Mouse (Mus musculus) brown adipose tissue, adult 24 weeks (tissue): ENCODE measurements around the gene Trim21. TPM values are rescaled to one million over a fixed set of nuclear protein-coding genes. Genes with fewer than 3 reads are reported as not detected.

ENCODE experiments used
- H3K27ac ChIP-seq: fragments of 200-500 bp; replicated peaks from 2 replicates; pipeline ENCODE4 v1.5.1; 2012; ENCODE audit warnings: low read depth, mild to moderate bottlenecking, low read length
- H3K4me1 ChIP-seq: fragments of 200-500 bp; 2 replicates; pipeline ENCODE4 v1.6.1; 2012; ENCODE audit warnings: low read length, mixed read lengths; ENCODE audit not compliant: control insufficient read depth, insufficient read depth, insufficient read length
- H3K4me3 ChIP-seq: fragments of 200-500 bp; 2 replicates; pipeline ENCODE4 v1.5.1; 2012; ENCODE audit warnings: low read depth, mild to moderate bottlenecking, low read length, moderate library complexity; ENCODE audit not compliant: insufficient read depth
- polyA plus RNA-seq: library from polyadenylated mRNA; stranded (reverse); fragments of >200 nt; gene quantifications from 2 replicates; pipeline ENCODE4 v1.2.4, GENCODE M21; 2012; ENCODE audit not compliant: missing spikeins, insufficient read depth, insufficient read length

The Trim21 gene
- polyA plus RNA-seq = 3.1 and 4.2 TPM in 2 replicates

DNA sequence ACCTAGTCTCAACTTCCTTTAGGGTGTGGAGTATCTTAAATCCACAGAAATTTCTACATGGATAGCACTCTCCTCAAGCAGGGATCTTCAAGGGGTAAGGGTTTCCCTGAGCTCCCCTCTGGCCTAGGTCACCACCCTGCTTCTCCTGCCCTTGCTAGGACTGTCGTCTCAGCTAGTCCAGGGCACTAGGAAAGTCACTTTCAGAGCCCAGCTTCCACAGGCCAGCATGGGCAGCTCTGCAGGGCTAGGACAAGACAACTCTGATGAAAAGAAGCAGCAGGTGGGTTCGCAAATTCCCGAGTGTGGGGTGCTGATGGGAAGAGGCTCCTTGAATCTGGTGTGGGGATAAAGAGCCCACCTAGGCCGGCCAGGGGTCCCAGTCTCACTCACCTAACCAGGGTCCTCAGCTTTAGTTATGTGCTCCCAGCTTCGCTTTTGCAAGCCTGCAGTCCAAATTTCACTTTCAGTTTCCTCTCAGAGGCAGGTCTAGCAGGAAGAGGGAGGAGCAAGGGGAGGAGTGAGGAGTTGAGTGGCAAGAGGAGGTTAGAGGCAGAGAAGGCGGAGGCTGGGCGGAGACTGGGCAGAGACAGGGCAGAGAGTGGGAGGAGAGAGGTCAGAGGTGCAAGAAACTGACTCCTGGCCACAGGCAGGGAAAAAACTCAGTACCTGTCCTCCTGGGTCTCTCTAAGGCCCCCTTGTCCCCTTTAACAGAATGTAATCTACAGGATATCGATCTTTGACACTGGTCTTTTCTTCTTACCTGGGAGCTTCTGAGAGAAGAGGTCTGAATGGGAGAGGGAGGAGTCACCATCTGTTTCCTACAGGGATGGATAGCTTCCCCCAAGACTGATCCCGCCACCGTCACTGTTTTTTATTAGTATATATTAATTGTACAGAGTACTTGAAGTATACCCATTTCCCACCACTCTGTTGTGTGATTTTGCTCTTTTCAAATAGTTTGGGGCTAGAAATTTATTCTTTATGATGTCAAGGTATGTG, at the start of gene Trim21:
TSS of gene Trim21 (minus strand) at position 488 of the 999 bp plus-strand sequence.
- Histone ChIP-seq H3K4me1 (peaks cover 2% of the 10 kb centered on the region; the same call in 1 of the 2 replicates), H3K4me3 (peak within 1 kb of the TSS; percentile 81), H3K27ac (peak within 1 kb of the TSS; percentile 40; the same call in 1 of the 2 replicates)

DNA sequence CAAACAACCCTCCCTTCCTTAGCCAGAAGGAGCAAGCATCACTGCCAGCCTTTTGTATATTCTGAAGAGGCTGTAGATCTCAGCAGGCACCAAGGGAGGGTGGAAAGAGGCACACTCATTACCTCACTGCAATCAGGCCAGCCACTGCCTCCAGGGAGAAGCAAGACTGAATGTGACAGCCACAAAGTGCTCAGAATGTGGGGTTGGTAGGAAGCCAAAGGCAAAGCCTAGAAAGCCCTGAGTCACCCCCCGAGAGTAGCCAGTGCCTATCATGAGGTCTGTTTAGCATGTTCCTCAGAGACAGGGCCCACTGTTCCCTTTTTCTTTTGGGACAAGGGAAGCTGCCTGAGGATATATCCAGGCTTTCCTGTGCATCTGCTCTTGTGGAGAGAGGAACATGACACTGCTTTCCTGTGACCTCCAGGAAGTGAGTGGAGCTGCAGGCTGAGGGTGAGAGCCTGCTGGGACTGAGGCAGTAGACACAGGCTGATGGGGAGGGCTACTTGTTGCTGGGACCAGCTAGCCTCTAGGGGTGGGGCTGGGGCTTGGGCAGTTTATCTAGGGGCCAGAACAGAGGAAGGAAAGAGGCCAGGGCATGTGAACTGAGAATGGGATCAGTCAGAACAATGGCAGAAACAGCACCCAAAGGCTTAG, 32.2 kb upstream of the Trim21 start, which contains the start of gene Olfr552:
TSS of gene Olfr552 (plus strand) at position 393 of the 654 bp plus-strand sequence.
- no peak within 1 kb of the TSS for H3K27ac ChIP-seq
- H3K4me3 ChIP-seq = no peak within 1 kb of the TSS
- H3K4me1 ChIP-seq = no peaks in the 10 kb centered on the region

- no peaks in the 10 kb centered on the region for H3K4me1 ChIP-seq
- no peak within 1 kb of the TSS for H3K27ac ChIP-seq
- H3K4me3 ChIP-seq = no peak within 1 kb of the TSS
These were observed 26.5 kb upstream of the Trim21 start, which contains the start of gene Olfr551 for GRCm38 (mm10) chr7:102591786-102592185. Gene Olfr551, minus strand, starts transcription at chr7:102591886.

DNA sequence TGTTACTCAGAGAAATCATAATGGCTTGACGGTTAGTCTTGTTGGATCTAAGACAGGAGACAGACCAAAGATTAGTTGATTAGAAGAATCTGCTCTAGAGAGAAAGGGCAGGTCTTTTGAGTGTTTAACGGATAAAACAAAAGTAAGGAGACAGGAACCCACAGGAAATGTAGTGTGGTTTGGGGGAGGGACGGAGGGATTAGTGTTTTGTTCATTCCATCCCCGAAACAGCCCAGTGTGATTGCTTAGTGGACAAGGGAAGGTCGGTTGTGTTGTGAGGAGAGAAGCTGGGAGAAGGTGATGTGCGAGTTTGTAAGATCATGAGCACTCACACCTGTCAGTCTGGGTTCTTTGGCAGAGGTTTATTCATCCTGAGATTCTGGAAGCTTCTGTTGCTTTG, 10.7 kb upstream of the Trim21 start:
- Histone ChIP-seq H3K27ac (no peak overlapping the region), H3K4me3 (no peak overlapping the region), H3K4me1 (no peaks in the 10 kb centered on the region)

- Histone ChIP-seq H3K4me1 (no peaks in the 10 kb centered on the region), H3K4me3 (no peak overlapping the region)
These were observed 8.0 kb upstream of the Trim21 start for GRCm38 (mm10) chr7:102573174-102573830.

DNA sequence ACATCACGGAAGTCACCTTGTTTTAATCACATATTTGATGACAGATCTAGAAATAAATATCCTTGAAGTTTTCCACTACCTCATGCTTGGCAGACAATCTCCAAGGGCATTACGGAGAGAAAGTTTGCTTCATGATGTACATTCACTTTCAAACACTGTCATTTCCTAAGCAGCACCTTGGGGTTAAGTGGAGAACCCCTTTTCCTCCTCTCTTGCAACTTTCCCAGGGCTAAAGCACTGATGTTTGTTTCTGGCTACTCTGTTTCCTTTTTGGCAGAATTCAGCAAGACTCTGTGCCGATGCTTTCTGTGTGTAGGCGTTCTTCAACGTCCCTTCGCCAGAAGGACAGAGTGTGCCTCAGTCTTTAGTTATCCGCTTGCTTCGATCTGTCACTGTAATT, 5.9 kb upstream of the Trim21 start, which contains the start of gene Olfr550:
TSS of gene Olfr550 (plus strand) at position 301 of the 400 bp plus-strand sequence.
- H3K27ac ChIP-seq = no peak within 1 kb of the TSS
- H3K4me3 ChIP-seq = 0 out of 2 replicates have a peak within 1 kb of the TSS, but pooled peaks have one; percentile 9
- no peaks in the 10 kb centered on the region for H3K4me1 ChIP-seq

More at GRCm38 (mm10) chr7:102573174-102573830, 8.0 kb upstream of the Trim21 start:
- no peak overlapping the region for H3K27ac ChIP-seq

DNA sequence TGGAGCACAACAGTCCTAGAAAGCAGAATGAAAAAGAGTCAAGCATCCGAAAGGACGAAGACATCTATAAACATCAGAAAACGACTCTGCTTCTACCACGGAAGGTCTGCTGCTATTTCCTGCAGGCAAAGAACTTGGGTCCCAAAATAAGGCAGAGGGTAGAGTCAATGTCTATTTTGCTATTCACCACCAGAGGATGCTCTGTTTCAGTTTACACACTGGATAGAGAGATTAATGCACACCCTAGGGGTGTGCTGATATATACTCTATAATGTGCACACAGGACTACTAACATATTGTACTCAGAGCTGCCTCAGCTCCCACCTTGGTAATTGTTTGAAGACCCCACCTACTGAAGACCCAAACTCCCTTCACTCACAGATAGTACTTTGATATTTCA, 933 bp upstream of the Trim21 start:
- H3K4me1 ChIP-seq = peaks cover 2% of the 10 kb centered on the region; the same call in 1 of the 2 replicates
- no peak overlapping the region for H3K27ac ChIP-seq
- H3K4me3 ChIP-seq = no peak overlapping the region

DNA sequence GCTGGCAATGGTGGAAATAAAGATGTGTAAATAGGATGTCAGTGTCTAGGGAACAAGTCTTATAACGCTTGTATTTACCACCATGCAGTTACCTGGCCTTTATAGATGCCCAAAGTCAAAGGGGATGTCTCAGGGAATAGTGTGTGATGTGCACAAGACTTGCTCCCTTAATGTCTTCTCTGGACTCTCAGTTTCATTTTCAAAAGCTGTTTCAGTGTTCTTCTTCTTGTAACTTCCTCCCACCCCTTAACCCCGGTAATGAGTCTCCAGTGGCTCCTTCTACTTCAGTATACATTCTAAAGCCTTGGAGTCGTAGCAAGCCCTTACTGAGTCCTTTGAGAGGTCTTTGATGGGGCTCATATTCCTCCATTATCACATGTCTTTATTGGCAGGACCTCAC, 12.0 kb downstream of the Trim21 start:
- no peak overlapping the region for H3K27ac ChIP-seq
- H3K4me3 ChIP-seq = no peak overlapping the region
- H3K4me1 ChIP-seq = no peaks in the 10 kb centered on the region

DNA sequence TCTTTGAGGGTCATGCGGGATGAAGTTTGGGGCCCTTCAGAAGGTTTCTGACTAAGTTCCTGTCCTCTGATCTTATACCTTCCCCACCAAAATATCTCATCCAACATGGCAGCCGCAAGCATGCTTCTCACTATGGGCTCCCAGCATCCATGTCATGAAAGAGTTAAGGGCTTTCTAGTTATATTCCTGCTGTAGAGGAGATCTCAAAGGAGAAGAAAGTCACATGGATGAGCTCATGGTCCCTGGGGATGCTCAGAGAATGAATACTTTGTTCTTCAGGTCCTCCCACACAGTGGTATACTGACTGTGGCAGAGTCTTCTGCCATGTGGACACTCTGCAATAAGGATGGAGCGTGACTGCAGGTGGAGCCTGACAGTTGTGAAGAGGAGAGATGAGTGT, 15.7 kb downstream of the Trim21 start, which contains the start of gene Olfr549:
TSS of gene Olfr549 (plus strand) at position 301 of the 400 bp plus-strand sequence.
- Histone ChIP-seq H3K27ac (no peak within 1 kb of the TSS), H3K4me1 (no peaks in the 10 kb centered on the region), H3K4me3 (no peak within 1 kb of the TSS)

GRCm38 (mm10) chr7:102541251-102541650, 24.0 kb downstream of the Trim21 start:
- H3K4me1 ChIP-seq = no peaks in the 10 kb centered on the region
- H3K27ac ChIP-seq = no peak overlapping the region
- H3K4me3 ChIP-seq = no peak overlapping the region

- H3K4me1 ChIP-seq = no peaks in the 10 kb centered on the region
- no peak within 1 kb of the TSS for H3K27ac ChIP-seq
- H3K4me3 ChIP-seq = no peak within 1 kb of the TSS
These were observed 24.7 kb downstream of the Trim21 start, which contains the start of gene Olfr548-ps1 for GRCm38 (mm10) chr7:102540596-102540995. Gene Olfr548-ps1, plus strand, starts transcription at chr7:102540896.

GRCm38 (mm10) chr7:102534449-102534848, 30.8 kb downstream of the Trim21 start, which contains the start of gene Olfr547:
Gene Olfr547, plus strand, starts transcription at chr7:102534749.
- Histone ChIP-seq H3K4me1 (no peaks in the 10 kb centered on the region), H3K27ac (no peak within 1 kb of the TSS), H3K4me3 (no peak within 1 kb of the TSS)

DNA sequence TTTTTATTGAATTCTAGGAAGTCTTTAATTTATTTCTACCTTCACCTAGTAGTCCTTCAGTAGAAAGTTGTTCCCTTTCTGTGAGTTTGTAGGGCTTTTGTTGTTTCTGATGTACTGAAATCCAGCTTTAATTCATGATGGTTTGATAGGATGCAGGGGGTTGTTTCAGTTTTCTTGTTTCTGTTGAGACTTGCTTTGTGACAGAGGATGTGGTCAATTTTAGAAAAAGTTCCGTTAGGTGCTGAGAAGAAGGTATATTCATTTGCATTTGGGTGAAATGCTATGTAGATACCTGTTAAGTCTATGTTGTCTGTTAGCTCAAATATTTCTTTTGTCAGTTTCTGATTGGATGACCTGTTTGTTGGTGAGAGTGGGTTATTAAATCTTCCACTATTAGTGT, 36.2 kb downstream of the Trim21 start:
- Histone ChIP-seq H3K4me3 (no peak overlapping the region), H3K4me1 (no peaks in the 10 kb centered on the region), H3K27ac (no peak overlapping the region)

GRCm38 (mm10) chr7:102517051-102517335, 48.3 kb downstream of the Trim21 start:
- Histone ChIP-seq H3K4me3 (no peak overlapping the region), H3K4me1 (no peaks in the 10 kb centered on the region), H3K27ac (no peak overlapping the region)
